Mouse (Mus musculus): ENCODE measurements around the gene Krt18. TPM values are rescaled to one million over a fixed set of nuclear protein-coding genes. Genes with fewer than 3 reads are reported as not detected.

The Krt18 gene
- polyA plus RNA-seq, 1 experiment: not detected

GRCm38 (mm10) chr15:102005290-102005689 lies 22.7 kb upstream of the Krt18 start:
- TF ChIP-seq GATA1 (IDR thresholded peaks at IDR 0.05; ENCODE audit: low read length): no peak

- no peak for TF ChIP-seq GATA1 (IDR thresholded peaks at IDR 0.05; ENCODE audit: low read length)
These were observed 21.7 kb upstream of the Krt18 start for GRCm38 (mm10) chr15:102006317-102006716.

- TF ChIP-seq GATA1 (IDR thresholded peaks at IDR 0.05; ENCODE audit: low read length): no peak
These were observed 20.6 kb upstream of the Krt18 start for GRCm38 (mm10) chr15:102007097-102008069.

- TF ChIP-seq GATA1 (IDR thresholded peaks at IDR 0.05; ENCODE audit: low read length): no peak
These were observed 17.3 kb upstream of the Krt18 start for GRCm38 (mm10) chr15:102010569-102011245.

- no peak for TF ChIP-seq GATA1 (IDR thresholded peaks at IDR 0.05; ENCODE audit: low read length)
These were observed 15.7 kb upstream of the Krt18 start for GRCm38 (mm10) chr15:102012260-102012765.

- no peak for TF ChIP-seq GATA1 (IDR thresholded peaks at IDR 0.05; ENCODE audit: low read length)
These were observed 14.3 kb upstream of the Krt18 start for GRCm38 (mm10) chr15:102013651-102014050.

GRCm38 (mm10) chr15:102014848-102015247 lies 13.1 kb upstream of the Krt18 start:
- TF ChIP-seq GATA1 (IDR thresholded peaks at IDR 0.05; ENCODE audit: low read length): no peak

GRCm38 (mm10) chr15:102016096-102016495 lies 11.9 kb upstream of the Krt18 start:
- no peak for TF ChIP-seq GATA1 (IDR thresholded peaks at IDR 0.05; ENCODE audit: low read length)

GRCm38 (mm10) chr15:102016787-102017186 lies 11.2 kb upstream of the Krt18 start:
- TF ChIP-seq GATA1 (IDR thresholded peaks at IDR 0.05; ENCODE audit: low read length): no peak

GRCm38 (mm10) chr15:102017918-102018463 lies 10.0 kb upstream of the Krt18 start:
- no peak for TF ChIP-seq GATA1 (IDR thresholded peaks at IDR 0.05; ENCODE audit: low read length)

GRCm38 (mm10) chr15:102022481-102022880 lies 5.5 kb upstream of the Krt18 start:
- no peak for TF ChIP-seq GATA1 (IDR thresholded peaks at IDR 0.05; ENCODE audit: low read length)

- TF ChIP-seq GATA1 (IDR thresholded peaks at IDR 0.05; ENCODE audit: low read length): no peak
These were observed 4.1 kb upstream of the Krt18 start for GRCm38 (mm10) chr15:102023888-102024287.

- no peak for TF ChIP-seq GATA1 (IDR thresholded peaks at IDR 0.05; ENCODE audit: low read length)
These were observed 2.7 kb upstream of the Krt18 start for GRCm38 (mm10) chr15:102025136-102025872.

- no peak for TF ChIP-seq GATA1 (IDR thresholded peaks at IDR 0.05; ENCODE audit: low read length)
These were observed 1.6 kb upstream of the Krt18 start for GRCm38 (mm10) chr15:102026430-102026829.

Data from G1E-ER4 (cell line).